8 mouse cellular contexts compared by ENCODE assay signal in the genomic region with DNA sequence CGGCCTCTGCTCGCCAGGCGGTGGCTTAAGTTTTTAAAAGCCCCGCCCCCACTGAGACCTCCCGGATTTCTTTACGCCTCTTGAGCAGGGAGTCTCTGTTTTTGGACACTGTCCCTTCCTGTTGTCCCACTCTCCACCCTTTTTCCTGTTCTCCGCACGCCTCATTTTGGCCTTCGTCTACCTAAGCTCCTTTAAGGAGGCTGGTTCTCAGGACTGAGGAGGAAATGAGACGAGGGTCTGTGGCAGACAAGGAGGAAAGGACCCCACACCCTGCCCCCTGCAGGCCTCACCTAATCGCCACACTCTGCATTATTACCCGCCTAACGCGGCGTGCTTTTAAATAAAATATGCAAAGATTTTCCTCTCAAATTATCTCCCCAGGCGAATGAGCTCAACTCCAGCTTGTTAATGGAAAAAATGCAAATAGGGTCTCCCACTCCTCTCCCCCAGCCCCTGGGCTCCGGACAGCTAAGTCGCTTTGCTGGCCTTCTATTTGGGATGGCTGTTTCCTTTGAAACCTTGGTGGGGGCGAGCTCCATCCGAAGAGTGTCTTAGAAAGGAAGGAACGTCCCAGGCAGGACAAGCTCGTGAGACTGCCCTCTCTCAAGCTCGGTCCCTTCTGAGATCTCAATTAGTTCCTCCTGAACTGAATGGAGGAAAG. TPM values are rescaled to one million over a fixed set of nuclear protein-coding genes. Genes with fewer than 3 reads are reported as not detected.
DNase-seq lines count a peak whose midpoint lies in the region; ATAC-seq and TF ChIP-seq lines count a peak whose summit lies in the region.

No protein-coding gene starts in this region.

- H3K4me1 ChIP-seq in forebrain, embryonic 13.5 days = peaks cover 13% of the 10 kb centered on the region
- 0 out of 2 replicates have a peak, but pooled peaks cover 4% of the 10 kb centered on the region for H3K4me1 ChIP-seq in intestine, embryonic 14.5 days (replicated peaks; ENCODE audit: control insufficient read depth, insufficient read depth, low read length)
- no peaks in the 10 kb centered on the region; the same call in 1 of the 2 replicates for H3K4me1 ChIP-seq in lung, embryonic 16.5 days (replicated peaks; ENCODE audit: control insufficient read depth, insufficient read depth, low read length)

- peak; percentile 51; the same call in 1 of the 2 replicates for TF ChIP-seq CTCF in brain, embryonic 14.5 days (IDR thresholded peaks at IDR 0.05; ENCODE audit: borderline replicate concordance, extremely low read depth, insufficient read depth, insufficient read length)

- H3K36me3 ChIP-seq in forebrain, embryonic 13.5 days (ENCODE audit: poor library complexity, severe bottlenecking) = no peaks in the 10 kb centered on the region
- H3K36me3 ChIP-seq in intestine, embryonic 14.5 days (ENCODE audit: control insufficient read depth, insufficient read depth, low read length) = no peaks in the 10 kb centered on the region
- no peaks in the 10 kb centered on the region for H3K36me3 ChIP-seq in lung, embryonic 16.5 days (ENCODE audit: control insufficient read depth, insufficient read depth, low read length)

- peaks cover 26% of the 10 kb centered on the region for H3K27me3 ChIP-seq in forebrain, embryonic 13.5 days
- no peaks in the 10 kb centered on the region for H3K27me3 ChIP-seq in intestine, embryonic 14.5 days (replicated peaks; ENCODE audit: control insufficient read depth, insufficient read depth, low read length)
- no peaks in the 10 kb centered on the region for H3K27me3 ChIP-seq in lung, embryonic 16.5 days (ENCODE audit: control insufficient read depth, insufficient read depth, low read depth, low read length)

- H3K9ac ChIP-seq in forebrain, embryonic 13.5 days = peak overlapping the region; percentile 51; the same call in 1 of the 2 replicates
- 0 out of 2 replicates have a peak overlapping the region, but pooled peaks have one; percentile 16 for H3K9ac ChIP-seq in intestine, embryonic 14.5 days (ENCODE audit: low read length)
- H3K9ac ChIP-seq in lung, embryonic 16.5 days (ENCODE audit: low read length) = peak overlapping the region; percentile 31; the same call in 1 of the 2 replicates

- intact Hi-C loops in gastrocnemius, postnatal 36 days (cut with DNase I) = no loop called here

- H3K4me2 ChIP-seq in forebrain, embryonic 13.5 days = peak overlapping the region; percentile 44
- H3K4me2 ChIP-seq in intestine, embryonic 14.5 days (ENCODE audit: low read length) = peak overlapping the region; percentile 51
- H3K4me2 ChIP-seq in lung, embryonic 16.5 days (ENCODE audit: low read depth, low read length) = peak overlapping the region; percentile 58

- no peaks in the 10 kb centered on the region for H3K9me3 ChIP-seq in forebrain, embryonic 13.5 days (replicated peaks)
- no peaks in the 10 kb centered on the region for H3K9me3 ChIP-seq in intestine, embryonic 14.5 days (ENCODE audit: control insufficient read depth, low read length)
- no peaks in the 10 kb centered on the region for H3K9me3 ChIP-seq in lung, embryonic 16.5 days (ENCODE audit: control insufficient read depth, low read length)

- TF ChIP-seq POLR2A in brain, embryonic 14.5 days (IDR thresholded peaks at IDR 0.05; ENCODE audit: borderline replicate concordance, extremely low read depth, insufficient read depth, insufficient read length, poor library complexity, severe bottlenecking) = no peak

- peak; percentile 51; the same call in 1 of the 2 replicates for ATAC-seq in forebrain, embryonic 13.5 days
- ATAC-seq in intestine, embryonic 14.5 days (replicated peaks; ENCODE audit: low FRiP score, low TSS enrichment, low read depth) = no peak
- ATAC-seq in lung, embryonic 16.5 days (ENCODE audit: low read depth) = peak; percentile 57

- peak; percentile 79 for DNase-seq in brain, embryonic 14.5 days (ENCODE audit: low read depth)
- peak; percentile 58 for DNase-seq in intestine, embryonic 14.5 days (ENCODE audit: low spot score)
- DNase-seq in cerebellum, adult 9-11 months = no peak
- no peak for DNase-seq in gastrocnemius, postnatal 36 days
- no peak for DNase-seq in spleen, postnatal 36 days (ENCODE audit: low spot score in 2 of 2)
- no peak for DNase-seq in layer of hippocampus, postnatal 36 days

- 1% methylated on average over 23 of the region's 23 CpGs for WGBS in forebrain, embryonic 13.5 days
- WGBS in intestine, embryonic 14.5 days = 5% methylated on average over 23 of the region's 23 CpGs
- 4% methylated on average over 23 of the region's 23 CpGs for WGBS in lung, embryonic 16.5 days

- H3K4me3 ChIP-seq in forebrain, embryonic 13.5 days = peak overlapping the region; percentile 7
- H3K4me3 ChIP-seq in intestine, embryonic 14.5 days (ENCODE audit: low read depth, low read length) = peak overlapping the region; percentile 1; the same call in 1 of the 2 replicates
- H3K4me3 ChIP-seq in lung, embryonic 16.5 days (ENCODE audit: low read length) = peak overlapping the region; percentile 36

- peak overlapping the region; percentile 21 for H3K27ac ChIP-seq in forebrain, embryonic 13.5 days
- no peak overlapping the region for H3K27ac ChIP-seq in intestine, embryonic 14.5 days (ENCODE audit: low read depth)
- no peak overlapping the region for H3K27ac ChIP-seq in lung, embryonic 16.5 days (ENCODE audit: low read length)

RNA-seq across cellular contexts. Expression of gene 5730409E04Rik, which starts 17.5 kb away (rescaled TPM):
- polyA plus RNA-seq in brain, embryonic 14.5 days (2012; rRNA removed) = 10.4 and 19.2 TPM in 2 replicates
- 2.2 and 2.4 TPM in 2 replicates for polyA plus RNA-seq in forebrain, embryonic 13.5 days (2015; fragmentation: Nextera tagmentation; extraction: Ambion mirVana)
- polyA plus RNA-seq in intestine, embryonic 14.5 days (2014; fragmentation: Nextera tagmentation; extraction: Ambion mirVana) = 2.6 and 3.4 TPM in 2 replicates
- polyA plus RNA-seq in lung, embryonic 16.5 days (2015; fragmentation: Nextera tagmentation; extraction: Ambion mirVana) = 1.8 and 1.9 TPM in 2 replicates
- total RNA-seq in gastrocnemius, postnatal 36 days (2021) = 10 to 100 TPM; 18.8 to 20.1 TPM
- total RNA-seq in layer of hippocampus, postnatal 36 days (2021) = 10 to 100 TPM; 62.2 to 74.0 TPM

RNA-seq across cellular contexts. Expression of gene Psmb2, which starts 50.3 kb away (rescaled TPM):
- polyA plus RNA-seq in brain, embryonic 14.5 days (2012; rRNA removed) = 253 and 284 TPM in 2 replicates
- polyA plus RNA-seq in forebrain, embryonic 13.5 days (2015; fragmentation: Nextera tagmentation; extraction: Ambion mirVana) = 526 and 541 TPM in 2 replicates
- polyA plus RNA-seq in intestine, embryonic 14.5 days (2014; fragmentation: Nextera tagmentation; extraction: Ambion mirVana) = 522 and 542 TPM in 2 replicates
- 447 and 451 TPM in 2 replicates for polyA plus RNA-seq in lung, embryonic 16.5 days (2015; fragmentation: Nextera tagmentation; extraction: Ambion mirVana)
- 10 to 100 TPM; 77.9 to 88.6 TPM for total RNA-seq in gastrocnemius, postnatal 36 days (2021)
- total RNA-seq in layer of hippocampus, postnatal 36 days (2021) = 100 to 1,000 TPM; 103 to 111 TPM

Comparison
In these comparisons a context has a peak if more than half of its experiments do, and no peak if none do; other contexts are left out.
1. DNase-seq: peak in brain, embryonic 14.5 days (single experiment) and intestine, embryonic 14.5 days (single experiment); none in cerebellum, adult 9-11 months (single experiment), gastrocnemius, postnatal 36 days (0 of 2), spleen, postnatal 36 days (0 of 2) and layer of hippocampus, postnatal 36 days (0 of 2).
2. Peak in every context shown above with its lines, with median percentiles within 50 percentile points of each other: H3K4me2 ChIP-seq, H3K4me3 ChIP-seq and H3K9ac ChIP-seq.